Mouse (Mus musculus) G1E (cell line): ENCODE measurements around the gene Fbn1. TPM values are rescaled to one million over a fixed set of nuclear protein-coding genes. Genes with fewer than 3 reads are reported as not detected.

Experiments used
- ATAC-seq: 2 replicates; pipeline ENCODE4 v1.8.0; 2016; ENCODE audit warnings: mild to moderate bottlenecking; ENCODE audit not compliant: insufficient number of reproducible peaks, poor library complexity, low FRiP score, severe bottlenecking; ENCODE audit errors: extremely low read depth
- DNase-seq: peaks from one replicate; pipeline ENCODE4 v3.0.0; 2012; ENCODE audit warnings: low spot score
- H3K27me3 ChIP-seq: 2 replicates; pipeline ENCODE4 v1.6.1; 2012; ENCODE audit warnings: mild to moderate bottlenecking, low read length, inconsistent platforms; ENCODE audit not compliant: insufficient read depth
- H3K36me3 ChIP-seq: replicated peaks from 2 replicates; pipeline ENCODE3; 2012; ENCODE audit warnings: mild to moderate bottlenecking, inconsistent platforms
- H3K4me1 ChIP-seq: 2 replicates; pipeline ENCODE4 v1.6.1; 2012; ENCODE audit warnings: low read depth, low read length, inconsistent platforms, mixed read lengths; ENCODE audit not compliant: insufficient read depth
- H3K4me3 ChIP-seq: 2 replicates; pipeline ENCODE4 v1.5.1; 2012; ENCODE audit warnings: low read depth, mild to moderate bottlenecking, inconsistent platforms, low read length, moderate library complexity, mixed read lengths
- H3K9me3 ChIP-seq: replicated peaks from 2 replicates; pipeline ENCODE4 v1.6.1; 2012; ENCODE audit warnings: inconsistent platforms
- CTCF ChIP-seq: IDR thresholded peaks from 2 replicates; pipeline ENCODE4 v1.5.1; 2012; ENCODE audit warnings: low read depth, low read length, inconsistent platforms, mixed read lengths
- GATA1 ChIP-seq: IDR thresholded peaks from 2 replicates; pipeline ENCODE4 v1.6.1; 2012; ENCODE audit warnings: borderline replicate concordance, low read length, inconsistent platforms, mixed read lengths
- GATA2 ChIP-seq: IDR thresholded peaks from 2 replicates; pipeline ENCODE4 v1.6.1; 2012; ENCODE audit warnings: low read depth, low read length, inconsistent platforms, borderline replicate concordance
- POLR2AphosphoS5 ChIP-seq: IDR thresholded peaks from 2 replicates; pipeline ENCODE4 v1.6.1; 2012; ENCODE audit warnings: low read depth, low read length, inconsistent platforms; ENCODE audit not compliant: insufficient replicate concordance
- TAL1 ChIP-seq: conservative IDR thresholded peaks from 2 replicates; pipeline ENCODE4 v1.6.1; 2012; ENCODE audit warnings: low read depth, low read length, inconsistent platforms, mixed read lengths
- polyA plus RNA-seq: library from polyadenylated mRNA; stranded (reverse); fragments of >175 nt; gene quantifications from 2 replicates; pipeline ENCODE4 v1.2.3, GENCODE M21; 2012
- total RNA-seq, 2 experiments: library from RNA; stranded (forward) in 1 of 2; stranded (reverse) in 1 of 2; fragments of 200-1000 nt in 1 of 2; fragments of >200 nt in 1 of 2; fragmentation: Nextera tagmentation in 1 of 2; gene quantifications; 2 replicates each; pipeline ENCODE4 v1.2.3; 2014 to 2017

The Fbn1 gene
- total and polyA plus RNA-seq, 3 experiments = 0.05 TPM; not detected in 2

GRCm38 (mm10) chr2:125397796-125398195, 110.0 kb downstream of the Fbn1 start:
- H3K36me3 ChIP-seq = no peaks in the 10 kb centered on the region
- no peaks in the 10 kb centered on the region for H3K9me3 ChIP-seq
- 0 out of 2 replicates have a peak, but pooled peaks cover 5% of the 10 kb centered on the region for H3K27me3 ChIP-seq
- no peak for DNase-seq
- no peak overlapping the region for H3K4me3 ChIP-seq
- no peak for ATAC-seq
- TF ChIP-seq POLR2AphosphoS5 (no peak), CTCF (no peak), TAL1 (no peak), GATA1 (no peak), GATA2 (no peak)
- H3K4me1 ChIP-seq = no peaks in the 10 kb centered on the region

DNA sequence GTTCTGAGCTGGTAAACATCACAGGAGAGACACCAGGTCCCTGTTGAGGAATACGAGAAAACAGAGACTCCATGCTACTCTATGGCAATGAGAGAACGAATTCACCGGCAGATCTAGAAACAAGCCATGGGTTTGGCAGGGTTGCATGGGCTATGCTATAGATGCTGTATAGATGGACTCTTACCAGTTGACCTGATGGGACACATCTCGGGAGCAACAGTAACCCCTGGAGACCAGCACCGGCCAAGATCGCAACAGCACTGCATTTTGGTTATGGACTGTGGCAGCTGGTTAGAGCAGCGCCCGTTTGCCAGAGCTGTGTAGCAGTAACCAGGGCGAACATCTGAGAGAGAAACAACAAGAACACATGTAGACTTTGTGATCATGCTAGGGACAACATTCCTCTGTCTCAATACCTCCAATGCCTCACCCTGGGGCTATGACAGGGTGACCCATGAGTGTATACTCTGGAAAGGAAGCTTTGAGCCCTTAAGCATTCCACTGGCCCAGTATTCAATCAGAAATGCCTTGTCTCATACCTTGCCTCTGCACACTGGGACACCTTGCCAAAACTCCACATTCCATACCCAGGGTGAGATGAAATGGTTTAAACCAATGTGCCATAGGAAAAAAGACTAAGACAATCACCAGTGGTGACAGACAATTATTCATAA, 113.2 kb downstream of the Fbn1 start:
- no peak for DNase-seq
- TF ChIP-seq GATA1 = no peak
- no peak for TF ChIP-seq POLR2AphosphoS5
- TF ChIP-seq TAL1 = no peak
- TF ChIP-seq CTCF = no peak
- no peak for TF ChIP-seq GATA2
- ATAC-seq = no peak
- no peaks in the 10 kb centered on the region for H3K9me3 ChIP-seq
- no peaks in the 10 kb centered on the region for H3K36me3 ChIP-seq
- H3K27me3 ChIP-seq = 0 out of 2 replicates have a peak, but pooled peaks cover 5% of the 10 kb centered on the region
- H3K4me1 ChIP-seq = no peaks in the 10 kb centered on the region
- H3K4me3 ChIP-seq = no peak overlapping the region

- H3K27me3 ChIP-seq = 0 out of 2 replicates have a peak, but pooled peaks cover 9% of the 10 kb centered on the region
- no peak for DNase-seq
- no peaks in the 10 kb centered on the region for H3K9me3 ChIP-seq
- TF ChIP-seq GATA2 = no peak
- no peak for TF ChIP-seq GATA1
- no peak for TF ChIP-seq CTCF
- no peak for TF ChIP-seq POLR2AphosphoS5
- no peak for TF ChIP-seq TAL1
- H3K36me3 ChIP-seq = no peaks in the 10 kb centered on the region
- no peak for ATAC-seq
- H3K4me1 ChIP-seq = no peaks in the 10 kb centered on the region
- no peak overlapping the region for H3K4me3 ChIP-seq
These were observed 116.2 kb downstream of the Fbn1 start for GRCm38 (mm10) chr2:125391582-125391981.

DNA sequence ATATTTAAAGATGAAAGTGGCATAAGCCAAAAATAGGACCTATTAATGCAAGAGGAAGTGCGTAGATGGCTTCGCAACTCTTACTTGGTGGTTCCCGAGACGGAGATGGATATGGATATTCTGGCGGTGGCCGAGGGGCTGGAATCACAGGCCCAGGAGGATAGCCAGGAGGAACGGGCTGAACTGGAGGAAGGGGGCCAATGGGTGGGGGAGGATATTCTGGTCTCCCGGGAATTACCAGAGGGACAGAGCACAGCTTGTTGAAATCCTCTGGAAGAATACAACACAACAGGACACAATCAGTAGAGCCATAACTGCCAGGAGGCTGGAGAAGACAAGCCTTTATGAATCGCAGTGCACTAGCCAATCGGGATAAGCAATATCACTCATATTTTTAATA, 118.0 kb downstream of the Fbn1 start:
- no peak for DNase-seq
- Histone ChIP-seq H3K4me3 (no peak overlapping the region), H3K36me3 (no peaks in the 10 kb centered on the region), H3K9me3 (no peaks in the 10 kb centered on the region), H3K27me3 (0 out of 2 replicates have a peak, but pooled peaks cover 9% of the 10 kb centered on the region), H3K4me1 (no peaks in the 10 kb centered on the region)
- ATAC-seq = no peak
- TF ChIP-seq GATA1 = no peak
- no peak for TF ChIP-seq TAL1
- TF ChIP-seq CTCF = no peak
- TF ChIP-seq GATA2 = no peak
- no peak for TF ChIP-seq POLR2AphosphoS5

GRCm38 (mm10) chr2:125386221-125386965, 121.4 kb downstream of the Fbn1 start:
- Histone ChIP-seq H3K9me3 (no peaks in the 10 kb centered on the region), H3K27me3 (peaks cover 13% of the 10 kb centered on the region), H3K4me3 (no peak overlapping the region), H3K4me1 (no peaks in the 10 kb centered on the region), H3K36me3 (no peaks in the 10 kb centered on the region)
- no peak for TF ChIP-seq TAL1
- TF ChIP-seq POLR2AphosphoS5 = no peak
- TF ChIP-seq GATA1 = no peak
- TF ChIP-seq GATA2 = no peak
- TF ChIP-seq CTCF = no peak
- DNase-seq = no peak
- no peak for ATAC-seq

DNA sequence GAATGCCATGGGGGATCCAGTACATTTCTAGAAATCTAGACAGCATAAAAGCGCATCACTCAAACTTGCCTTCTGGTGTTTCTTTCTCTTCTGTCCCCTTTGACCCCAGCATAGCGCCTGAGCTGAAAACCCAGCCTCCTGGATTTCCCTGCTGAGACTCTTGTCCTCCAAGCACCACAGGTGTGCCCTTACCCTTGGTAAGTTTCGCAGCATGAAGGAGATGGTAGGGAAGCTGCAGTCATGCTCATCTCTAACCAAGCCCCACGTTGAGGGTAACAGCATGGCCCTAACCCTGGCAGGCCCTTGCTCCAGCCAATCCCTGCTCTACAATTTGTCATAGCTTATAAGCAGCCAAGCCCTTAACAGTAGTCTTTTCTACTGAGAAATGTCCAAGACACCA, 122.9 kb downstream of the Fbn1 start:
- no peaks in the 10 kb centered on the region for H3K4me1 ChIP-seq
- no peak for TF ChIP-seq CTCF
- TF ChIP-seq POLR2AphosphoS5 = no peak
- no peak for TF ChIP-seq GATA1
- TF ChIP-seq GATA2 = no peak
- no peak for TF ChIP-seq TAL1
- no peak overlapping the region for H3K4me3 ChIP-seq
- ATAC-seq (no peak), DNase-seq (no peak)
- H3K36me3 ChIP-seq = no peaks in the 10 kb centered on the region
- no peaks in the 10 kb centered on the region for H3K9me3 ChIP-seq
- peaks cover 13% of the 10 kb centered on the region for H3K27me3 ChIP-seq
